Mouse (Mus musculus) intestine, embryonic 16.5 days (tissue): ENCODE results near the gene Edar. TPM values are rescaled to one million over a fixed set of nuclear protein-coding genes. Genes with fewer than 3 reads are reported as not detected.

Source experiments
- ATAC-seq: fragments of 200-750 bp; cut with Nextera tagmentation; 2 replicates; pipeline ENCODE4 v1.8.0; 2017; ENCODE audit warnings: moderate TSS enrichment, moderate library complexity
- H3K27ac ChIP-seq: fragments of 300-500 bp; sonication (generic); 2 replicates; pipeline ENCODE4 v1.5.1; 2014; ENCODE audit warnings: mild to moderate bottlenecking, low read length
- H3K27me3 ChIP-seq: fragments of 300-500 bp; sonication (generic); replicated peaks from 2 replicates; pipeline ENCODE4 v1.6.1; 2014; ENCODE audit warnings: low read length, control low read depth, mixed read lengths; ENCODE audit not compliant: control insufficient read depth, insufficient read depth
- H3K36me3 ChIP-seq: fragments of 300-500 bp; sonication (generic); 2 replicates; pipeline ENCODE4 v1.6.1; 2014; ENCODE audit warnings: low read length, control low read depth; ENCODE audit not compliant: control insufficient read depth, insufficient read depth
- H3K4me1 ChIP-seq: fragments of 300-500 bp; sonication (generic); 2 replicates; pipeline ENCODE4 v1.6.1; 2014; ENCODE audit warnings: low read length, control low read depth, mixed read lengths; ENCODE audit not compliant: control insufficient read depth, insufficient read depth
- H3K4me2 ChIP-seq: fragments of 300-500 bp; sonication (generic); 2 replicates; pipeline ENCODE4 v1.6.1; 2014; ENCODE audit warnings: low read depth, low read length, control low read depth
- H3K4me3 ChIP-seq: fragments of 300-500 bp; sonication (generic); 2 replicates; pipeline ENCODE4 v1.5.1; 2014; ENCODE audit warnings: mild to moderate bottlenecking, low read length
- H3K9ac ChIP-seq: fragments of 300-500 bp; sonication (generic); 2 replicates; pipeline ENCODE4 v1.6.1; 2014; ENCODE audit warnings: low read depth, low read length
- H3K9me3 ChIP-seq: fragments of 300-500 bp; sonication (generic); 2 replicates; pipeline ENCODE4 v1.6.1; 2016; ENCODE audit warnings: low read length, control low read depth; ENCODE audit not compliant: control insufficient read depth
- whole genome bisulfite sequencing: fragments of 180-500 bp; shearing (Covaris S2); extraction: QIAGEN DNeasy Blood & Tissue Kit; methylation state at CpG from one replicate; pipeline ENCODE4 v1.1.7; 2014; 5-methylcytosine and 5-hydroxymethylcytosine counted together
- polyA plus RNA-seq: library from polyadenylated mRNA; unstranded; fragments of >200 nt; fragmentation: Nextera tagmentation; extraction: Ambion mirVana; gene quantifications from 2 replicates; pipeline ENCODE4 v1.2.1, GENCODE M21; 2015

The Edar gene
- polyA plus RNA-seq, 1 experiment from 2014 or later, result 0.39 TPM

- no peak overlapping the region for H3K27ac ChIP-seq
- H3K9me3 ChIP-seq, result no peaks in the 10 kb centered on the region
- no peak for ATAC-seq
- no peak overlapping the region for H3K9ac ChIP-seq
- WGBS, result 80% methylated on average over 5 of the region's 5 CpGs
- H3K4me2 ChIP-seq, result no peak overlapping the region
- H3K4me1 ChIP-seq, result no peaks in the 10 kb centered on the region
- H3K36me3 ChIP-seq, result no peaks in the 10 kb centered on the region
- H3K4me3 ChIP-seq, result no peak overlapping the region
- no peaks in the 10 kb centered on the region for H3K27me3 ChIP-seq
Measured at GRCm38 (mm10) chr10:58616565-58616964, 58.9 kb downstream of the Edar start.

GRCm38 (mm10) chr10:58614601-58615000, 60.9 kb downstream of the Edar start:
- Histone ChIP-seq H3K27ac (no peak overlapping the region), H3K9me3 (no peaks in the 10 kb centered on the region), H3K9ac (no peak overlapping the region), H3K4me3 (no peak overlapping the region), H3K4me1 (no peaks in the 10 kb centered on the region), H3K4me2 (no peak overlapping the region), H3K27me3 (no peaks in the 10 kb centered on the region), H3K36me3 (no peaks in the 10 kb centered on the region)
- WGBS, result 90% methylated on average over 6 of the region's 6 CpGs
- no peak for ATAC-seq

GRCm38 (mm10) chr10:58610484-58611261, 64.8 kb downstream of the Edar start:
- ATAC-seq, result no peak
- no peaks in the 10 kb centered on the region for H3K36me3 ChIP-seq
- WGBS, result 82% methylated on average over 7 of the region's 7 CpGs
- H3K4me3 ChIP-seq, result no peak overlapping the region
- H3K27ac ChIP-seq, result no peak overlapping the region
- no peaks in the 10 kb centered on the region for H3K27me3 ChIP-seq
- no peak overlapping the region for H3K4me2 ChIP-seq
- H3K9me3 ChIP-seq, result no peaks in the 10 kb centered on the region
- H3K9ac ChIP-seq, result no peak overlapping the region
- H3K4me1 ChIP-seq, result no peaks in the 10 kb centered on the region

- no peak for ATAC-seq
- H3K9me3 ChIP-seq, result no peaks in the 10 kb centered on the region
Measured at GRCm38 (mm10) chr10:58608858-58609257, 66.6 kb downstream of the Edar start.

GRCm38 (mm10) chr10:58606356-58606755, 69.1 kb downstream of the Edar start:
- WGBS, result 74% methylated on average over 3 of the region's 3 CpGs

More at GRCm38 (mm10) chr10:58608858-58609257, 66.6 kb downstream of the Edar start:
- Histone ChIP-seq H3K9ac (no peak overlapping the region), H3K36me3 (no peaks in the 10 kb centered on the region), H3K27ac (no peak overlapping the region), H3K27me3 (no peaks in the 10 kb centered on the region), H3K4me3 (no peak overlapping the region), H3K4me2 (no peak overlapping the region), H3K4me1 (no peaks in the 10 kb centered on the region)
- 62% methylated on average over 3 of the region's 3 CpGs for WGBS

GRCm38 (mm10) chr10:58604779-58605178, 70.7 kb downstream of the Edar start:
- Histone ChIP-seq H3K27ac (no peak overlapping the region), H3K27me3 (no peaks in the 10 kb centered on the region), H3K9ac (no peak overlapping the region), H3K4me2 (no peak overlapping the region), H3K4me3 (no peak overlapping the region), H3K9me3 (no peaks in the 10 kb centered on the region), H3K4me1 (no peaks in the 10 kb centered on the region), H3K36me3 (no peaks in the 10 kb centered on the region)
- peak; percentile 58 for ATAC-seq
- 49% methylated on average over 2 of the region's 2 CpGs for WGBS

More at GRCm38 (mm10) chr10:58606356-58606755, 69.1 kb downstream of the Edar start:
- H3K27me3 ChIP-seq, result no peaks in the 10 kb centered on the region
- H3K27ac ChIP-seq, result no peak overlapping the region
- no peak overlapping the region for H3K4me2 ChIP-seq
- no peaks in the 10 kb centered on the region for H3K36me3 ChIP-seq
- H3K4me3 ChIP-seq, result no peak overlapping the region
- no peak overlapping the region for H3K9ac ChIP-seq
- no peaks in the 10 kb centered on the region for H3K9me3 ChIP-seq
- ATAC-seq, result no peak
- no peaks in the 10 kb centered on the region for H3K4me1 ChIP-seq

GRCm38 (mm10) chr10:58601946-58602345, 73.5 kb downstream of the Edar start:
- H3K27ac ChIP-seq, result peak overlapping the region; percentile 11; the same call in 1 of the 2 replicates
- H3K9me3 ChIP-seq, result no peaks in the 10 kb centered on the region
- no peaks in the 10 kb centered on the region for H3K36me3 ChIP-seq
- no peak overlapping the region for H3K9ac ChIP-seq
- H3K4me1 ChIP-seq, result no peaks in the 10 kb centered on the region
- 73% methylated on average over 7 of the region's 7 CpGs for WGBS
- H3K4me3 ChIP-seq, result no peak overlapping the region
- ATAC-seq, result no peak
- no peaks in the 10 kb centered on the region for H3K27me3 ChIP-seq
- H3K4me2 ChIP-seq, result no peak overlapping the region

GRCm38 (mm10) chr10:58601431-58601901, 74.0 kb downstream of the Edar start:
- Histone ChIP-seq H3K4me3 (no peak overlapping the region), H3K4me1 (no peaks in the 10 kb centered on the region), H3K36me3 (no peaks in the 10 kb centered on the region), H3K9ac (no peak overlapping the region), H3K27me3 (no peaks in the 10 kb centered on the region), H3K9me3 (no peaks in the 10 kb centered on the region), H3K27ac (0 out of 2 replicates have a peak overlapping the region, but pooled peaks have one; percentile 11), H3K4me2 (no peak overlapping the region)
- no peak for ATAC-seq
- WGBS, result 32% methylated on average over 6 of the region's 6 CpGs

- H3K4me2 ChIP-seq, result no peak overlapping the region
- H3K27ac ChIP-seq, result no peak overlapping the region
- no peaks in the 10 kb centered on the region for H3K36me3 ChIP-seq
- no peak overlapping the region for H3K9ac ChIP-seq
- no peak for ATAC-seq
- H3K4me3 ChIP-seq, result no peak overlapping the region
- H3K27me3 ChIP-seq, result no peaks in the 10 kb centered on the region
- no peaks in the 10 kb centered on the region for H3K9me3 ChIP-seq
- 36% methylated on average over 5 of the region's 5 CpGs for WGBS
- no peaks in the 10 kb centered on the region for H3K4me1 ChIP-seq
Measured at GRCm38 (mm10) chr10:58600983-58601382, 74.5 kb downstream of the Edar start.
